Mouse (Mus musculus): Measurements from ENCODE around the gene Gdpd4. TPM values are rescaled to one million over a fixed set of nuclear protein-coding genes. Genes with fewer than 3 reads are reported as not detected.

Gdpd4 gene
- polyA plus RNA-seq, 1 experiment from 2014 or later = 0.05 TPM

GRCm38 (mm10) chr7:98002617-98003016 lies 82.9 kb downstream of the Gdpd4 start:
- Histone ChIP-seq H3K36me3 (replicated peaks) (no peaks in the 10 kb centered on the region), H3K27ac (no peak overlapping the region), H3K4me3 (no peak overlapping the region), H3K4me2 (no peak overlapping the region), H3K9me3 (no peaks in the 10 kb centered on the region), H3K27me3 (replicated peaks) (no peaks in the 10 kb centered on the region), H3K4me1 (no peaks in the 10 kb centered on the region), H3K9ac (no peak overlapping the region)
- WGBS = 88% methylated on average over 7 of the region's 7 CpGs
- ATAC-seq (replicated peaks) = no peak

GRCm38 (mm10) chr7:98048101-98048824 lies 128.5 kb downstream of the Gdpd4 start:
- Histone ChIP-seq H3K9me3 (no peaks in the 10 kb centered on the region), H3K9ac (no peak overlapping the region), H3K4me1 (no peaks in the 10 kb centered on the region), H3K27me3 (replicated peaks) (no peaks in the 10 kb centered on the region), H3K27ac (no peak overlapping the region), H3K36me3 (replicated peaks) (no peaks in the 10 kb centered on the region), H3K4me2 (no peak overlapping the region), H3K4me3 (no peak overlapping the region)
- ATAC-seq (replicated peaks) = no peak
- 85% methylated on average over 9 of the region's 9 CpGs for WGBS

GRCm38 (mm10) chr7:98051980-98052379 lies 132.2 kb downstream of the Gdpd4 start:
- Histone ChIP-seq H3K9ac (no peak overlapping the region), H3K27ac (no peak overlapping the region), H3K4me3 (no peak overlapping the region), H3K9me3 (no peaks in the 10 kb centered on the region), H3K36me3 (replicated peaks) (no peaks in the 10 kb centered on the region), H3K27me3 (replicated peaks) (no peaks in the 10 kb centered on the region), H3K4me2 (no peak overlapping the region), H3K4me1 (no peaks in the 10 kb centered on the region)
- 24% methylated on average over 8 of the region's 8 CpGs for WGBS
- ATAC-seq (replicated peaks) = no peak

- Histone ChIP-seq H3K4me1 (no peaks in the 10 kb centered on the region), H3K4me3 (no peak overlapping the region), H3K9me3 (no peaks in the 10 kb centered on the region), H3K36me3 (replicated peaks) (no peaks in the 10 kb centered on the region), H3K27ac (no peak overlapping the region), H3K9ac (no peak overlapping the region), H3K4me2 (no peak overlapping the region), H3K27me3 (replicated peaks) (no peaks in the 10 kb centered on the region)
- no peak for ATAC-seq (replicated peaks)
- WGBS = 91% methylated on average over 9 of the region's 9 CpGs
Measured at GRCm38 (mm10) chr7:98054461-98054860, 134.7 kb downstream of the Gdpd4 start.

GRCm38 (mm10) chr7:98054942-98055341 lies 135.2 kb downstream of the Gdpd4 start:
- H3K36me3 ChIP-seq (replicated peaks) = no peaks in the 10 kb centered on the region

GRCm38 (mm10) chr7:98066229-98066628 lies 146.5 kb downstream of the Gdpd4 start:
- Histone ChIP-seq H3K4me3 (no peak overlapping the region), H3K9ac (no peak overlapping the region), H3K27ac (no peak overlapping the region), H3K9me3 (no peaks in the 10 kb centered on the region), H3K4me2 (no peak overlapping the region), H3K4me1 (no peaks in the 10 kb centered on the region), H3K27me3 (replicated peaks) (no peaks in the 10 kb centered on the region), H3K36me3 (replicated peaks) (no peaks in the 10 kb centered on the region)
- 88% methylated on average over 11 of the region's 11 CpGs for WGBS
- no peak for ATAC-seq (replicated peaks)

More at GRCm38 (mm10) chr7:98054942-98055341, 135.2 kb downstream of the Gdpd4 start:
- 89% methylated on average over 8 of the region's 8 CpGs for WGBS
- no peak for ATAC-seq (replicated peaks)
- H3K9me3 ChIP-seq = no peaks in the 10 kb centered on the region
- no peaks in the 10 kb centered on the region for H3K4me1 ChIP-seq
- no peak overlapping the region for H3K27ac ChIP-seq
- H3K9ac ChIP-seq = no peak overlapping the region
- no peak overlapping the region for H3K4me2 ChIP-seq
- H3K27me3 ChIP-seq (replicated peaks) = no peaks in the 10 kb centered on the region
- H3K4me3 ChIP-seq = no peak overlapping the region

GRCm38 (mm10) chr7:98071620-98072019 lies 151.9 kb downstream of the Gdpd4 start:
- Histone ChIP-seq H3K36me3 (replicated peaks) (no peaks in the 10 kb centered on the region), H3K4me3 (no peak overlapping the region), H3K9ac (no peak overlapping the region), H3K27ac (no peak overlapping the region), H3K4me2 (no peak overlapping the region), H3K9me3 (no peaks in the 10 kb centered on the region), H3K4me1 (no peaks in the 10 kb centered on the region), H3K27me3 (replicated peaks) (no peaks in the 10 kb centered on the region)
- WGBS = 35% methylated on average over 5 of the region's 5 CpGs
- ATAC-seq (replicated peaks) = peak; percentile 69

- H3K27me3 ChIP-seq (replicated peaks) = no peaks in the 10 kb centered on the region
- no peaks in the 10 kb centered on the region for H3K36me3 ChIP-seq (replicated peaks)
- H3K4me1 ChIP-seq = peaks cover 3% of the 10 kb centered on the region
- H3K4me3 ChIP-seq = no peak overlapping the region
- no peak overlapping the region for H3K9ac ChIP-seq
- H3K9me3 ChIP-seq = no peaks in the 10 kb centered on the region
- no peak overlapping the region for H3K4me2 ChIP-seq
- ATAC-seq (replicated peaks) = no peak
- 88% methylated on average over 11 of the region's 11 CpGs for WGBS
- H3K27ac ChIP-seq = no peak overlapping the region
Measured at GRCm38 (mm10) chr7:98077453-98077852, 157.7 kb downstream of the Gdpd4 start.

GRCm38 (mm10) chr7:98082376-98082775 lies 162.6 kb downstream of the Gdpd4 start:
- no peak overlapping the region for H3K4me3 ChIP-seq
- H3K27ac ChIP-seq = no peak overlapping the region
- WGBS = 8% methylated on average over 5 of the region's 5 CpGs
- no peaks in the 10 kb centered on the region for H3K36me3 ChIP-seq (replicated peaks)
- H3K4me2 ChIP-seq = no peak overlapping the region
- peaks cover 5% of the 10 kb centered on the region for H3K4me1 ChIP-seq
- ATAC-seq (replicated peaks) = no peak
- no peaks in the 10 kb centered on the region for H3K27me3 ChIP-seq (replicated peaks)
- no peaks in the 10 kb centered on the region for H3K9me3 ChIP-seq
- H3K9ac ChIP-seq = no peak overlapping the region

- Histone ChIP-seq H3K27me3 (replicated peaks) (no peaks in the 10 kb centered on the region), H3K4me2 (no peak overlapping the region), H3K27ac (no peak overlapping the region), H3K9ac (no peak overlapping the region), H3K9me3 (no peaks in the 10 kb centered on the region), H3K4me1 (peaks cover 5% of the 10 kb centered on the region), H3K4me3 (no peak overlapping the region), H3K36me3 (replicated peaks) (no peaks in the 10 kb centered on the region)
- 79% methylated on average over 12 of the region's 12 CpGs for WGBS
- no peak for ATAC-seq (replicated peaks)
Measured at GRCm38 (mm10) chr7:98084541-98085293, 165.0 kb downstream of the Gdpd4 start.

GRCm38 (mm10) chr7:98085314-98085713 lies 165.6 kb downstream of the Gdpd4 start:
- Histone ChIP-seq H3K27me3 (replicated peaks) (no peaks in the 10 kb centered on the region), H3K4me1 (peaks cover 5% of the 10 kb centered on the region), H3K9me3 (no peaks in the 10 kb centered on the region), H3K27ac (no peak overlapping the region), H3K36me3 (replicated peaks) (no peaks in the 10 kb centered on the region), H3K9ac (no peak overlapping the region), H3K4me3 (no peak overlapping the region), H3K4me2 (no peak overlapping the region)
- ATAC-seq (replicated peaks) = no peak
- 78% methylated on average over 7 of the region's 7 CpGs for WGBS

- WGBS = 44% methylated on average over 2 of the region's 2 CpGs
Measured at GRCm38 (mm10) chr7:98086346-98086745, 166.6 kb downstream of the Gdpd4 start.

More at GRCm38 (mm10) chr7:98086346-98086745, 166.6 kb downstream of the Gdpd4 start:
- Histone ChIP-seq H3K4me1 (peaks cover 5% of the 10 kb centered on the region), H3K36me3 (replicated peaks) (no peaks in the 10 kb centered on the region), H3K9ac (no peak overlapping the region), H3K9me3 (no peaks in the 10 kb centered on the region), H3K27ac (no peak overlapping the region), H3K4me2 (no peak overlapping the region), H3K27me3 (replicated peaks) (no peaks in the 10 kb centered on the region), H3K4me3 (no peak overlapping the region)
- ATAC-seq (replicated peaks) = 0 out of 2 replicates have a peak, but pooled peaks have one; percentile 40

Data from midbrain, embryonic 15.5 days (tissue).